Mouse (Mus musculus): ENCODE results near the gene Gm12253. TPM values are rescaled to one million over a fixed set of nuclear protein-coding genes. Genes with fewer than 3 reads are reported as not detected.

Gene Gm12253
- total and polyA plus RNA-seq, 3 experiments: not detected

GRCm38 (mm10) chr11:58462170-58462569 lies 29.8 kb downstream of the Gm12253 start, which contains the start of gene Olfr30:
Olfr30 (minus strand) TSS chr11:58462270.
- in situ Hi-C loops (cut with MboI; ENCODE audit: low pct_ligation_motif_present, low pct_unique_long_range_greater_than_20kb, low sequenced_read_pairs): no loop called here
- Histone ChIP-seq H3K79me2 (replicated peaks; ENCODE audit: control insufficient read depth, extremely low read depth, insufficient read depth, poor library complexity, severe bottlenecking) (no peaks in the 10 kb centered on the region), H3K4me2 (ENCODE audit: insufficient read depth, low read depth, poor library complexity, severe bottlenecking) (no peak within 1 kb of the TSS), H3K36me3 (replicated peaks in 1 of 2; ENCODE audit: control insufficient read depth in 1 of 2, insufficient read depth in 1 of 2, low read length in 1 of 2) (no peaks in the 10 kb centered on the region), H3K4me1 (ENCODE audit: control insufficient read depth in 1 of 2, insufficient read depth in 2 of 2) (no peaks in the 10 kb centered on the region), H3K9ac (ENCODE audit: insufficient read depth, low read depth) (no peak within 1 kb of the TSS), H3K27ac (ENCODE audit: insufficient read depth, low read depth) (no peak within 1 kb of the TSS), H3K27me3 (replicated peaks) (peaks cover 84% of the 10 kb centered on the region), H3K4me3 (replicated peaks in 1 of 3; ENCODE audit: low read depth in 2 of 3, low read length in 2 of 3, poor library complexity in 1 of 3) (no peak within 1 kb of the TSS), H3K9me3 (replicated peaks; ENCODE audit: low read length) (no peaks in the 10 kb centered on the region)
- no peak for DNase-seq (ENCODE audit: extremely low read depth)
- dilution Hi-C loops (cut with MboI; ENCODE audit: extremely low pct_ligation_motif_present, extremely low pct_unique_long_range_greater_than_20kb, low sequenced_read_pairs): no loop called here
- TF ChIP-seq MAFK (IDR thresholded peaks at IDR 0.05; ENCODE audit: insufficient replicate concordance, low read length): no peak
- no peak for TF ChIP-seq CHD2 (IDR thresholded peaks at IDR 0.05; ENCODE audit: low read length)
- TF ChIP-seq PAX5 (IDR thresholded peaks at IDR 0.05; ENCODE audit: low read length): no peak
- TF ChIP-seq IRF4 (IDR thresholded peaks at IDR 0.05; ENCODE audit: low read depth, low read length): no peak
- no peak for TF ChIP-seq NELFE (IDR thresholded peaks at IDR 0.05; ENCODE audit: low read depth, low read length)
- no peak for TF ChIP-seq GABPA (IDR thresholded peaks at IDR 0.05; ENCODE audit: insufficient replicate concordance, low read depth, low read length)
- no peak for TF ChIP-seq MEF2A (IDR thresholded peaks at IDR 0.05; ENCODE audit: borderline replicate concordance, low read depth, low read length)
- no peak for TF ChIP-seq POLR2AphosphoS2 (IDR thresholded peaks at IDR 0.05; ENCODE audit: low read depth, low read length)
- no peak for TF ChIP-seq EP300 (IDR thresholded peaks at IDR 0.05; ENCODE audit: low read length)
- no peak for TF ChIP-seq TCF12 (IDR thresholded peaks at IDR 0.05; ENCODE audit: low read depth, low read length)
- TF ChIP-seq MAX (IDR thresholded peaks at IDR 0.05; ENCODE audit: low read length): no peak
- TF ChIP-seq SMC3 (IDR thresholded peaks at IDR 0.05; ENCODE audit: low read depth, low read length): no peak
- no peak for TF ChIP-seq POLR2A (IDR thresholded peaks at IDR 0.05; ENCODE audit: low read depth, low read length)
- TF ChIP-seq ZC3H11A (IDR thresholded peaks at IDR 0.05; ENCODE audit: low read depth, low read length): no peak
- TF ChIP-seq JUND (conservative IDR thresholded peaks at IDR 0.05; ENCODE audit: low read depth, low read length): no peak

Other genes starting within 250 kb of the Gm12253 start
Only the 20 nearest of the 23 such genes appear.
- not detected in 2 replicates for gene 4930438A08Rik, start 157.8 kb upstream of the Gm12253 start, total RNA-seq (2012; rRNA removed)
- not detected in 2 replicates for gene 4930438A08Rik, start 157.8 kb upstream of the Gm12253 start, total RNA-seq (2014; rRNA removed)
- not detected in 2 replicates for gene 4930438A08Rik, start 157.8 kb upstream of the Gm12253 start, polyA plus RNA-seq (2012; ENCODE audit: insufficient read length, low read depth)
- gene Zfp692, start 125.5 kb upstream of the Gm12253 start, total RNA-seq (2012; rRNA removed): 14.7 and 18.7 TPM in 2 replicates
- 13.1 and 14.2 TPM in 2 replicates for gene Zfp692, start 125.5 kb upstream of the Gm12253 start, total RNA-seq (2014; rRNA removed)
- gene Zfp692, start 125.5 kb upstream of the Gm12253 start, polyA plus RNA-seq (2012; ENCODE audit: insufficient read length, low read depth): 17.6 and 17.7 TPM in 2 replicates
- gene Zfp672, start 102.2 kb upstream of the Gm12253 start, total RNA-seq (2012; rRNA removed): 34.9 and 43.7 TPM in 2 replicates
- 38.8 and 40.5 TPM in 2 replicates for gene Zfp672, start 102.2 kb upstream of the Gm12253 start, total RNA-seq (2014; rRNA removed)
- gene Zfp672, start 102.2 kb upstream of the Gm12253 start, polyA plus RNA-seq (2012; ENCODE audit: insufficient read length, low read depth): 27.4 and 31.2 TPM in 2 replicates
- gene Sh3bp5l, start 101.8 kb upstream of the Gm12253 start, total RNA-seq (2012; rRNA removed): 26.1 and 27.7 TPM in 2 replicates
- gene Sh3bp5l, start 101.8 kb upstream of the Gm12253 start, total RNA-seq (2014; rRNA removed): 18.1 and 18.6 TPM in 2 replicates
- 22.2 and 22.8 TPM in 2 replicates for gene Sh3bp5l, start 101.8 kb upstream of the Gm12253 start, polyA plus RNA-seq (2012; ENCODE audit: insufficient read length, low read depth)
- gene Lypd8, start 53.5 kb upstream of the Gm12253 start, total RNA-seq (2012; rRNA removed): not detected in 2 replicates
- gene Lypd8, start 53.5 kb upstream of the Gm12253 start, total RNA-seq (2014; rRNA removed): not detected in 2 replicates
- not detected in 2 replicates for gene Lypd8, start 53.5 kb upstream of the Gm12253 start, polyA plus RNA-seq (2012; ENCODE audit: insufficient read length, low read depth)
- not detected in 2 replicates for gene 1810065E05Rik, start 11.4 kb upstream of the Gm12253 start, total RNA-seq (2012; rRNA removed)
- gene 1810065E05Rik, start 11.4 kb upstream of the Gm12253 start, total RNA-seq (2014; rRNA removed): not detected in 2 replicates
- not detected in 2 replicates for gene 1810065E05Rik, start 11.4 kb upstream of the Gm12253 start, polyA plus RNA-seq (2012; ENCODE audit: insufficient read length, low read depth)
- not detected in 2 replicates for gene Lypd9, start 20.4 kb downstream of the Gm12253 start, total RNA-seq (2012; rRNA removed)
- not detected in 2 replicates for gene Lypd9, start 20.4 kb downstream of the Gm12253 start, total RNA-seq (2014; rRNA removed)
- not detected in 2 replicates for gene Lypd9, start 20.4 kb downstream of the Gm12253 start, polyA plus RNA-seq (2012; ENCODE audit: insufficient read length, low read depth)
- not detected in 2 replicates for gene Olfr30, start 29.7 kb downstream of the Gm12253 start, total RNA-seq (2012; rRNA removed)
- not detected in 2 replicates for gene Olfr30, start 29.7 kb downstream of the Gm12253 start, total RNA-seq (2014; rRNA removed)
- gene Olfr30, start 29.7 kb downstream of the Gm12253 start, polyA plus RNA-seq (2012; ENCODE audit: insufficient read length, low read depth): not detected in 2 replicates
- not detected in 2 replicates for gene Olfr332, start 60.0 kb downstream of the Gm12253 start, total RNA-seq (2012; rRNA removed)
- not detected in 2 replicates for gene Olfr332, start 60.0 kb downstream of the Gm12253 start, total RNA-seq (2014; rRNA removed)
- not detected in 2 replicates for gene Olfr332, start 60.0 kb downstream of the Gm12253 start, polyA plus RNA-seq (2012; ENCODE audit: insufficient read length, low read depth)
- gene Olfr331, start 70.0 kb downstream of the Gm12253 start, total RNA-seq (2012; rRNA removed): not detected in 2 replicates
- not detected in 2 replicates for gene Olfr331, start 70.0 kb downstream of the Gm12253 start, total RNA-seq (2014; rRNA removed)
- gene Olfr331, start 70.0 kb downstream of the Gm12253 start, polyA plus RNA-seq (2012; ENCODE audit: insufficient read length, low read depth): not detected in 2 replicates
- gene Olfr330, start 102.3 kb downstream of the Gm12253 start, total RNA-seq (2012; rRNA removed): not detected in 2 replicates
- not detected in 2 replicates for gene Olfr330, start 102.3 kb downstream of the Gm12253 start, total RNA-seq (2014; rRNA removed)
- gene Olfr330, start 102.3 kb downstream of the Gm12253 start, polyA plus RNA-seq (2012; ENCODE audit: insufficient read length, low read depth): not detected in 2 replicates
- not detected in 2 replicates for gene Olfr329-ps, start 113.9 kb downstream of the Gm12253 start, total RNA-seq (2012; rRNA removed)
- gene Olfr329-ps, start 113.9 kb downstream of the Gm12253 start, total RNA-seq (2014; rRNA removed): not detected in 2 replicates
- not detected in 2 replicates for gene Olfr329-ps, start 113.9 kb downstream of the Gm12253 start, polyA plus RNA-seq (2012; ENCODE audit: insufficient read length, low read depth)
- not detected in 2 replicates for gene Olfr328, start 123.1 kb downstream of the Gm12253 start, total RNA-seq (2012; rRNA removed)
- gene Olfr328, start 123.1 kb downstream of the Gm12253 start, total RNA-seq (2014; rRNA removed): not detected in 2 replicates
- gene Olfr328, start 123.1 kb downstream of the Gm12253 start, polyA plus RNA-seq (2012; ENCODE audit: insufficient read length, low read depth): not detected in 2 replicates
- gene Olfr224, start 138.0 kb downstream of the Gm12253 start, total RNA-seq (2012; rRNA removed): not detected in 2 replicates
- gene Olfr224, start 138.0 kb downstream of the Gm12253 start, total RNA-seq (2014; rRNA removed): not detected in 2 replicates
- gene Olfr224, start 138.0 kb downstream of the Gm12253 start, polyA plus RNA-seq (2012; ENCODE audit: insufficient read length, low read depth): not detected in 2 replicates
- gene Olfr325, start 145.2 kb downstream of the Gm12253 start, total RNA-seq (2012; rRNA removed): not detected in 2 replicates
- gene Olfr325, start 145.2 kb downstream of the Gm12253 start, total RNA-seq (2014; rRNA removed): not detected in 2 replicates
- not detected in 2 replicates for gene Olfr325, start 145.2 kb downstream of the Gm12253 start, polyA plus RNA-seq (2012; ENCODE audit: insufficient read length, low read depth)
- gene Olfr324, start 162.6 kb downstream of the Gm12253 start, total RNA-seq (2012; rRNA removed): not detected in 2 replicates
- not detected in 2 replicates for gene Olfr324, start 162.6 kb downstream of the Gm12253 start, total RNA-seq (2014; rRNA removed)
- gene Olfr324, start 162.6 kb downstream of the Gm12253 start, polyA plus RNA-seq (2012; ENCODE audit: insufficient read length, low read depth): not detected in 2 replicates
- not detected in 2 replicates for gene 2210407C18Rik, start 183.5 kb downstream of the Gm12253 start, total RNA-seq (2012; rRNA removed)
- not detected in 2 replicates for gene 2210407C18Rik, start 183.5 kb downstream of the Gm12253 start, total RNA-seq (2014; rRNA removed)
- not detected in 2 replicates for gene 2210407C18Rik, start 183.5 kb downstream of the Gm12253 start, polyA plus RNA-seq (2012; ENCODE audit: insufficient read length, low read depth)
- gene Olfr323, start 197.9 kb downstream of the Gm12253 start, total RNA-seq (2012; rRNA removed): not detected in 2 replicates
- gene Olfr323, start 197.9 kb downstream of the Gm12253 start, total RNA-seq (2014; rRNA removed): not detected in 2 replicates
- not detected in 2 replicates for gene Olfr323, start 197.9 kb downstream of the Gm12253 start, polyA plus RNA-seq (2012; ENCODE audit: insufficient read length, low read depth)
- not detected in 2 replicates for gene Trim58, start 207.9 kb downstream of the Gm12253 start, total RNA-seq (2012; rRNA removed)
- not detected in 2 replicates for gene Trim58, start 207.9 kb downstream of the Gm12253 start, total RNA-seq (2014; rRNA removed)
- not detected in 2 replicates for gene Trim58, start 207.9 kb downstream of the Gm12253 start, polyA plus RNA-seq (2012; ENCODE audit: insufficient read length, low read depth)
- not detected in 2 replicates for gene Olfr322, start 226.2 kb downstream of the Gm12253 start, total RNA-seq (2012; rRNA removed)
- gene Olfr322, start 226.2 kb downstream of the Gm12253 start, total RNA-seq (2014; rRNA removed): not detected in 2 replicates
- gene Olfr322, start 226.2 kb downstream of the Gm12253 start, polyA plus RNA-seq (2012; ENCODE audit: insufficient read length, low read depth): not detected in 2 replicates

Measured in CH12.LX (cell line).